Mouse (Mus musculus) yolk sac, embryonic 10.5 days (tissue): Measurements from ENCODE around the gene Bcar3.
A peak's percentile ranks its signal among the peaks of the same experiment; 100 is the strongest.
"Not testable (repeated sequence)": the region's sequence is repeated elsewhere in the genome, so short reads cannot be mapped to it uniquely, and the experiment has no call there.

Experiments
- DNase-seq: peaks from one replicate; pipeline ENCODE4 v3.0.0-alpha.2; 2017; ENCODE audit warnings: low spot score

Gene Bcar3

DNA sequence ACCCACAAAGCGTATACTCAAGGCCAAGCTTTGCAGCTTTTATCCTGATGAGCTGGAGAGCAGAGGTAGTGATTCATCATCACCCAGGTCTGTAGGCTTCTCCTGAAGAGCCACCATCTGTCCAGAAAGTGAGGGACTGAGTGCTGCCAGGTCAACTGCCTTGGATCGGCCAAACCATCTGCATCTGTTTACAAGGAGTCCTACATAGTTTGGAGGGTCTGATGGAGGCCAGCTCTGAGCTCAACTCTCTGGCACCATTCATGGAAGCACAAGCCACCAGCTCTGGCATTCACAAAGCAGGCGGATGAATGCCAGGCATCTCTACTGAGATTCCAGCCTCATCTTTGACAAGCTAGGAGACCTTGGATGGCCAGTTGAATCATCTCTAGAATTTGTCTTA is 87.7 kb downstream of the Bcar3 start:
- DNase-seq: no peak

DNA sequence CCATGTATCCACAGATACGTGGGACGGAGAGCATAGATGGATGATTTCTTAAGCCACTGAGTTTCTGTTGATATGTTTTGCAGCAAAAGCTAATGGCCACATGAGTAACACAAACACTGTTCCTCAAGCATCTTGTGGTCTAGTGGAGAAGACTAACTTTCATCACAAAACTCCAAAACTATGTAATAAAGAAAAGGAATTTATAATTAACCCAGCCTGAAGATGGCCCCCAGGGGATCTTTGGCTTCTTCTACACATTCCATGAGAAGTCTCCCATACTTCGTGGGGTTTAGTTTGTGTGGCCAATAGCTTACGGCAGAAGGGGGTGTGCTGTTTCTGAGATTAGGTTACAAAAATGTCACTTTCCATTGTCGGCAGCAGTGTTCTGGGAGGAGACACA is 92.5 kb downstream of the Bcar3 start:
- no peak for DNase-seq

DNA sequence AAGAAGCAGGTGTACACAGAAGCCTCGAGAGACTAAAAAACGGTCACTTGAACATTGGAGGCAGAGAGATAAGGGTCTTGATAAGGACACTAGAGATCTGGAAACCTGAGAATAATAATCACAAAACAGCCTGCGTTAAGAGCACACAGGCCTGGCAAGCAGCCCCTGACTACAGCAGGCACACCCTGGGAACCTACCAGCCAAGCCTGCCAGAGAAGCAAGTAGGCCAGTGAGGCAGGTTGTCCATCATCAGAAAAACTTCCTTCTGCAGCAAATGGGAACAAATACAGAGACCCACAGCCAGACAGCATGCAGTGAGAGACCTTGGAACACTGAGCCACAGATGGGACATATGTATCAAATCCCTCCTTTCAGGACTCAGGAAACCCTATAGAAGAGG is 93.8 kb downstream of the Bcar3 start:
- no peak for DNase-seq

DNA sequence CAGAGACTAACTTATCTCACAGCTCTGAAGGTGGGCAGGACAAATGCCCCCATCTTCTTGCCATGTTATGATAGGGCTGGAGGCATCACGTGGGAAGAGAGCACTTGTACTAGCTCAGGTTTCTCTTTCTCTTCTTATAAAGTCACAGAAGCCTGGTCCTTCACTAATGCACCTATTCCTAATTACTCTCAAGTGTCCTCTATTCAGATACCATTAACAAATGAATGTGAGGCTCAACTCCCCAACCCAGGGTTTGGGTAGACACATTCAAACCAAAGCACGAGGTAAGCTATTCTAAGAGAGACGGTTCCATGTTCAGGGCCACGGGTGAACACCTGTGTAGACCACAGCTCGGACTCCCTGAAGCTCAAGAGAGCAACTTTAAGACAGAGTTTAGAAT is 96.0 kb downstream of the Bcar3 start:
- DNase-seq: no peak

DNA sequence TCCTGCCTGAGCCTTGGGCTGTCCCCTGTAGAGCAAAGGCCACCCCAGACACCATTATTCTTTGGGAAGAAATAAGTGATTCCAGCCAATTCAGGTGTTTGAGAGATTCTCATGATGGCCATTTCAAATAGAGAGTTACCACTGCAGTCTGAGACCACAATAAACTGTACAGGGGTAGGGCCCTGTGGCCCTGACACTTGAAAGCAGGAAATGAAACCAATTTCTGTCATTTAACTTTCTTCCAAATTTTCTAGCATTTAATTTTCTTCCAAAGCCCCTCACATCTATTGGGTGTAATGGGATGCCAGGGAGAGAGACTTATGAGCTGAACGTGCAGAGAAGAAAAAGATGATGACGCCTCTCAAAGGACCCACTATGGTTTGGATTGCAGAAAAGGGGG is 97.2 kb downstream of the Bcar3 start:
- no peak for DNase-seq

DNA sequence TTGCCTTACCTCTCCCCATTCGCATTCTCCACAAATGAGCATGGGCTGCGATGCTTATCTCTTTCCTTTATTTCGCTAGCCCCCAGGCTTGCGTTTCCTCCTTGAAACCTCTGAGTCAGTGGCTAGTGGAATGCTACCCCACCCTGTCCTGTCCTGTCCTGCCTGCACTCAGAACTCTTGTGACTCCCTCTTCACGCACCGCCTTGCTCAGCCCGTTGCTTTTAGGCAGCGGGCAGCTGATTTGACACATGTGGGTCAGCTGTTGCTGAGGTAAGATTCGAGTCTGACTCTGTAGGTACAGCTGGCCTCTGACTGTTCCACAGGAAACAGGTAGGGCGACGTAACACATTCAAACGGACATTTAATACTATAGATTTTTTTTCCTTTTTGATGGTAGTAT is 97.9 kb downstream of the Bcar3 start:
- DNase-seq: no peak

DNA sequence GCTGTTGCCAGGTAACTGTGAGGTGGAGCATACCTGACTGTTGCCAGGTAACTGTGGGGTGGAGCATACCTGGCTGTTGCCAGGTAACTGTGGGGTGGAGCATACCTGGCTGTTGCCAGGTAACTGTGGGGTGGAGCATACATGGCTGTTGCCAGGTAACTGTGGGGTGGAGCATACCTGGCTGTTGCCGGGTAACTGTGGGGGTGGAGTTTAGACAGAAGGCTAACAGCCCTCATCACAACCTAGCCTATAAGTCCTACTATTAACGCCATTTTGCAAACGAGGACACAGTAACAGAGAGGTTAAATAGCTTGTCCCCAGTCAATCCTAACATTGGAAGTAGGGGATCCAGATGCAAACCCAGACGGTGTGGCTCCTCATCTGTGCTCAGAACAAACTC is 99.5 kb downstream of the Bcar3 start:
- not testable (repeated sequence) for DNase-seq

DNA sequence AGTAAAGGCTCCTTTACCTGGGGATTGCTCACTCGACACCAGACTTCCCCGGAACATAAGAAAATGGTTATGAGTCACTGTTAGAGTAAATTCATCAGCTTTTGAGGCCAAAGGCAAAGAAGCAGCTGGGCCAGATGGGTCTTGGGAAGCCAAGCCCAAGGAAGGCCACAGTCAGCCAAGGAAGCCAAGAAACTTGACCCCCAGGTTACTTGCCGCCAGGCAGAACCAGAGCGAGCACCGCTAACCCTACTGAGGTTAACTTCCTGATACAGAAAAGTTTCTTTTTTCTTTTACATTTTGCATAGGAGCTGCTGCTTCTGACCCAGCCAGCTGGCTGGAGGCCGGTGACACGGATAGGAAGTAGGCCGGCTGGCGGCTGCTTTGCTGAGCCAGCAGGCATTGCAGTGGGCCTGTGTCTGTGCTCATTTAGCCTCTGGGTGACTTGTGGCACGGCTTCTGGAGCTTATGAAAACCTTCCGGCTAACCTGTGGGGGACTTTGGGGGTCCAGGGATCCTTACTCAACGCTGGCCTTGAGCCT is 100.0 kb downstream of the Bcar3 start:
- DNase-seq: no peak

DNA sequence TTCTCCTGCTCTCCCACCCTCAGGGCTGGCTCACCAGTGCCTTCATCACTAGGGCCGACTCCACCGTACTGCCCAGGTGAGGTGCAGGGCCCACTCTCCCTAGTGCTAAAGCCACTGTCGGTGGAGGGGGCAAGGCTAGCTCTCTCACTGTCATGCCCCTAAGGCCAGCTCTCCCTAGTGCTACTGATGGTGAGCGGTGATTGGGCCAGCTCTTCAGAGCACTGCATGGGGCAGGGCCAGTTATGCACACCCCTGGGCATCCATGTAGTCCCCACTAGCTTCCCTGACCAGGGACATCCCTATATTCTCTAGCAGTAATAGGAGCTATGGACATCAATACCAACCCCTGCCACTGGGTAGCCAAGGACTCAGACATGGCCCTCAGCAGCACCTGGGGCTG is 103.0 kb downstream of the Bcar3 start:
- no peak for DNase-seq

DNA sequence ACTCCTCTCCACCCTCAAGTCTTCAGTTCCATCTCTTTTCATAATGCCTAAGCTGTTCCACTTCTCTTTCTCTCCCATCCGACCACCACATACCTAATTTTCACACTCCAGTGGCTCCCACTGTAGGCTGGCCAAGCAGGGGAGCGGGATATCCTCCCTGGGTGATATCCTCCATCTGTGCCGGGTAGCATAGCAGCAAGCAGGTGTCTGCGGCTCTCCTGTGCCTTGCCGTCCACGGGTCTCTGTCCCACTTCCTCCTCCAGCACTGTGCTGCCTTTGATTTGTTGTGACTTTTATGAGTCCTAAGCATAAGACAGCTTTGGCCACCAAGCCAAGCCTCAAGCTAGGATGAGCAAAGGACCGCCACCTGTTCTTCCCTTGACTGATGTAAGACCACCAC is 103.5 kb downstream of the Bcar3 start:
- no peak for DNase-seq

DNA sequence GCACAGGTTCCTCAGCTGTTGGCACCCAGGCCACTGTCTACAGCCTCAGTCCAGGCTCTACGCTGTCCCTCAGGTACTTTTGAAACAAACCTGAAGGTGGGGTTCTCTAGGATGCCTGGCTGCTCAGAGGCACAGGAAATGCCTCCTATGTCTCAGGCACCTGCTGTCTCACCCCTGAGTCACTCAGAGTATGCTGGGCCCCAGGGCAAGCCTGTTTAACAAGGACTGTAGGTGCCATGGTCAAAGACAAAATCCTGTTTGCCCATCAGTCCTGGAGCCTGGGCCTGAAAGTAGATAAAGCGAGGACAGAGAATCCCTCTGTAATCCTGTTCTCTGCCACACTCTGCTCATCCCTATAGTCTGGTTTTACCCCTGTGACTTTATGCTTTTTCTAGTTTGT is 107.1 kb downstream of the Bcar3 start:
- no peak for DNase-seq

DNA sequence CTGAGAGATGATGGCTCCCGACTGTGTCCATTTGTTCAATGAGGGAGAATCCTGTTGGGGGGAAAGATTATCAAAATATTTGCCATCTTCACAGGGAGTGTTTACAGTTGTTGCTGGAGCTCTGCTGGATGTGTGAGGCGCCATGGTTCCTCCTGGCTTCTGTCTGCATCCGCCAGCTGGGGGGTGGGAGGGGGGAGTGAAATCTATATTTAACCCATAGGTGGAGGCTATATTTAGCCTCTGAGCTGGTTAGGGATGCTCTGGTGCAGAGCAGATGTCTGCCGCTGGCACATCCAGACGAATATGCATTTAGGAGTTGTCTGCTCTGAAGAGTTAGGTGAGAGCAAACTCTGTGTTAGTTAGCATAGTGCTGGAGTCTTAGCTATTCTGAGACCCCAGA is 108.2 kb downstream of the Bcar3 start:
- peak; percentile 55 for DNase-seq

DNA sequence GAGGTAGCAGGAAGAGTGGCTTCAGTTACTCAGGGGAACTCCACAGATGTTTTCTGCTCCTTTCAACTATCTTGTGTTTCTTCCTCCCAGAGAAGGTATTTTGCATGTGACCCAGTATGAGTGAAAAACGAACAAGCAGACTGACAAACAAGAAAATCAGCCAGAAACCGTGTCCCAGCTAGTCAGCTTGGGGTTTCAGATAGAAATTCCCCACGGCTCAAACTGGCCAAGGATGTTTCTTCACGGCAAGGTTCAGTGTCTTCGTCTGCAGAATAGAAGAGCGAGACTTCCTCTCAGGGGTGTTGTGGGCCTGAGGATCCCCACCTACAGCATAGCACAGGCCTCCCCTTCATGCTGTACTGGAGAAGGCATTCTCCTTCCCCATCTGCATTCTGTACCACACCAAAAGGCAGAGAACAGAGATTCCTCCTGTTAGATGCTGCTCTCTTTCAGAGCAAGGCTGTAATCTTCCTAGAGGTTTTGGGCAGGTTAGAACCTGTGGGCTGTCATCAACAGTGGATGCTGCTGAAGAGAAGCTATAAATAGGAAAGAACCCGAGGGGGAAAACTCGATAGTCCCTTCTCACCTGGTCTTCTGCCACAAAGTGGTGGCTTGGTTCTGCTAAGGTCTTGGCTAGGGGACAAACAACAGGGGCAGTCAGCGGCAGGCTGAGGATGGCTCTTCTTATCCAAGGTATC is 110.1 kb downstream of the Bcar3 start:
- no peak for DNase-seq

DNA sequence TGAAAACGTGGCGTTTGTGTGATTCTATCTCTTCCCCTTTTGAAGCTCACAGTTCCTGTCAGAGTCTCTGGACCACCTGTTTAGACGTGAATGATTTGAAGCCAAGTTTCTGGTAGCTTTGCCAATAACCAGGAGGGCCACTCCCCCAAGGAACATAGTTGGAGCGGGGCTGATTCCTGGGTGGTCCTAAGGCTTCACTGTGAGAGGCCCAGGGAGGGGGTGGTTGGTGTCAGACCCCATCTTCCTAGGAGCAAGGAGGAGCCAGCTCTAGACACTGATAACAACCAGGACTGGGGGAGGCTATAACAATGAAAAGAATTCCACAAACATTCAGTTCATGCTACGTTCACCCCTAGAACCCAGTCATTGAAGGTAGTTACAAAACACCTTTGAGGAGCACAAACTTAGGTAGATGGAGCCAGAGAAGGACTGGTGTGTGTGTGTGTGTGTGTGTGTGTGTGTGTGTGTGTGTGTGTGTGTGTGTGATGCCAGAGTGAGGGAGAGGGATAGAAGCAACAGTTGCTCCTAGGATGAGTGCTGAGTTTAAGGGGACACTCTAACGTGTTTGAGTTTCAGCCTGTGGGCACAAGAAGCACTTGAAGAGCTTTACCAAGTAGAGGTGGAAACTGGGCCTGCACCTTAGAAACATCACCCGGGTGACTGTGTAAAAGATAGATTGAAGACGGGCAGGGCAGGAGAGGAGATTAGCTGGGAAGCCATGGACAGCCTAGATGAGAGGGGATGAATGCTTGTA is 111.4 kb downstream of the Bcar3 start:
- no peak for DNase-seq

DNA sequence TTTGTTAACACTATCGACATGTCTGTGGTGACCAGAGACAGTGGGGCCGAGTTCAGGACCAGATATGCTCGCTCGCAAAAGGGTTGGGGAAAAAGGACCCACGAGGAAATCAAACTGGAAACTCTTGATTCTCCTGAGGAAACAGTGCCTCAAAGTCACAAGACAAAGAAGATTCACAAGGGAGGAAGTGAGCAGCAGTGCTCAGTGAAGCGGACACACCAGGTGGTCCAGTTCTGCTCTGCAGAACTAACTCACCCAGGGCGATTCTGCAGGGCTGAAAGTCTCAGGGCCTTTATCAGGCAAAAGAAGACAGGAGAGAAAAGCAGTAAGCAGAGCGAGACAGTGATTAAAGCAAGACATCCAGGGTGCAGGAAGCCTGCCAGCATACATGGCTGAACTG is 112.5 kb downstream of the Bcar3 start:
- no peak for DNase-seq

DNA sequence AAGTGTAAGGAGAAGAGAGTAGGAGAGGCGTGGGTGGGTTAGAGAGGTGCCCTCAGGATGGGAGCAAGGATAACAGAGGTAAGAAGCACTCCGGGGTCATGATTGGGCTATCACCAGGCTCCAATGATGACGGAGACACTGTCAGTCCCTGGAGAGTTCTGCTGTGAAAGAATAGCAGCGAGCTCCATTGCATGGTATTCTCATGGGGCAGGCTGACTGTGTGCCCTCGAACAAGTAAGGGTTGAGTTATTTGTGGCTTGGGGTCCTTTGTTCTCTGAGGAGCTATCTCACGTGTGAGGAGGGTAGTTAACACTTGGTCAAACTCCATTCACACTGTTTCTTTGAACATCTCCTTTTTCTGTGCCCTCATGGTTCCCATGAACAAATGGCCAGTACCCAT is 113.8 kb downstream of the Bcar3 start:
- DNase-seq: no peak

DNA sequence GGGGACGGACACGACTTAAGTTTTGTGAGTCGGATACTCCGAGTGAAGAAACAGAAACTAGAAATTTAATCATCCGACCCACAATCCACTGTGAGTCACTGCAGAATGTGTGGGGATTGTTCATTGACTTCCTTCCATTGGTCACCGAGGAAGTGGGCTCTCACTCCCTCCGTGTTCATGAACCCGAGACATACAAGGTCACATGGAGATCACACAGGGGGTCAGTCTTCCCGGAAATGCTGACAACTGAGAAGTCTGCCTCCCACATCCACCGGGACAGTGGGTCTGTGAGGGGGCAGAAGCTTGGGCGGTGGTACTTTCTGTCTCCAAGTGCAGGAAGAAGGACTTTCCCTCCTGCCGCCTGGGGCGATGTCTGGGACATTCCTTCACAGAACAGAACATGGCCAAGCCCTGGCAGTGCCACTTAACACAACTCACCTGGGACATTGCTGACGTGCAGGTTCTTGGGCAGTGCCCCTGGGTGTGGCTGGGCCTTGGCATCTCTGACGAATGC is 114.9 kb downstream of the Bcar3 start:
- no peak for DNase-seq

DNA sequence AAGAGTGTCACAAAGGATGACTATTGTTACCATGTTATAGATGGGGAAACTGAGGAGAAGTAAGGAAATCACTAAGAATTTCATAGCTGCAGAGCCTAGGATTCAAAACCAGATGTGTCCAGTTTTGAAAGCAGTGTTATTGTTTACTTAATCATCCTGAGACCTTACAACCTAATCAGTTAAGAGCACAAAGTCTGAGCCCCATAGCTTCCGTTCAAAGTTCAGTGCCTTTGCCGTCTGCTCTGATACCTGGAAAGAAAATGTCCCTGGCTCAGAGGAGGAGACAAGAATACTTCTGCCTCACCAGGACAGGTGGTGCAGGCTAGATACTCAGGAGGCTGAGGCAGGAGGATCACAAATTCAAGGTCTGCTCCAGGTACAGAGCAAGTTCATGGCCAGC is 117.7 kb downstream of the Bcar3 start:
- DNase-seq: peak; percentile 61

DNA sequence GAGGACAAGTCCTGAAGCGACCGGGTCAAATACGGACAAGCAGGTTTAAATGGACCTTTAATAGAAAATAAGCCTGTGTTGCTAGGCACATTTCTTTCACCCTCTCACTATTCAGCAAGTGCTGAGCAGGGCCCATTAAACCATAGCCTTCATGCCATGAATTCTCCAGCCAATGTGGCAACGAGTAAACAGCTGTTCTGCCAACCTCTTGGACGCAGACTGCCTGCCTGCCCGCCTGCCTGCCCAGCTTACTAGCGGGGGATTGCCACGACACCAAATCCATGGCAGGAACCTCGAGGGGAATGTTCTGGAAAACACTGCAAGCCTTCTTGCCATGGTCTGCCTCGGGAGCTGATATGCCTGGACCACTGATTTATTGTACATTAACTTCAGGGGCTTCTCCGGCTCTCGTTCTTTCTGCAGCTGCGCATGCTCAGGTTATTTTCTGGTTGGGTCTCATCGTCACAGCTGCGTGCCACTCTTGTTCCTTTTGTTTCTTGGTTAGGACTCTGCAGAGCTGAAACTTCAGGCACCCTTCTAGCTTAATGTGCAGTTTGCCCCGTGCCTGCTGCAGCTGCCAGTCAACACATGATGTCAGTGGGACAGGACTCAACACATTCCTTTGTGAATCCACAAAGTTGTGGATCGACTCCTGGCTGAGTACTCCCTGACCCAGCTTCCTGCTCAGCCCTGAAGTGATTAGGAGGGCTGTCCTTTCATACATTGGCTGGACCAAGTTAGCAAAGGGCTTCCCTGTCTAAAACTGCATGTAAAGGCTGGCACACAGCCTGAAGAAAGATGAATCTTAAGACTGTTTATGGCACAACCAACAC is 120.0 kb downstream of the Bcar3 start:
- no peak for DNase-seq

DNA sequence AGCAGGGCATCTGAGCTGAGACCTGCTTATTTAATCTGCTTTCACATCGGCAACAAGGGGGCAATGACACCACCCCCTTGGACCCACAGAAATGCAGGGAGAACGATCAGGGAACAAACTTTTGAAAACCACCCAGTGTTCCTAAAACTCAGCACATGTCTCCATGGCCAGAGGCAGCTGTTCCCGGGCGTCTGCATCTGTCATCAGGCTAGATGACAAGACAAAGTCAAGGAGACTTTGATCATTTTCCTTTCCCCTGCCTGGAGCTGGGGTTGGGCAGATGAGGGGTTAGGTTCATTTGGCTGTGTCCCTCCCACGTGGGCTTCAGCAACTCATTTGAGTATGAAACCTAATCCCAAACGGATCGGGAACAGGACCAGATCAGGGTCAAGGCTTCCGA is 120.9 kb downstream of the Bcar3 start:
- no peak for DNase-seq

DNA sequence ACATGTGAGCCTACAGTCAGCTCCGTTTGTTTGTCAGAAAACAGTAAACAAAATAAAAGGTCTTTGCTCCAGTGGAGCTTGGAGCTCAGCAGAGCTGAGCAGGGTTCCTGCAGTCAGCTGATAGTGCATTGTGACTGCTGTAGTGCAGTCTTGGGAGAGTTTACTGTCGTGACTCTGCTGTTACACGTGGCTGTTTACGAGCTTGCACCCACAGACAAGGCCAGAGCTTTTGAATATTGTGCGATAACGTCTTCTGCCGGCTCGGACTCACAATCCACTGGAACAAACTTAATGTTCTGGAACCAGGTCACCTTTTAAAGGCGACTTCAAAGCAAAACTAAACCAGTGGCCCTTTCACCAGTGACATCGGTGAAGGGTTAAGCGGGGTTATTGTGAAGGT is 123.5 kb downstream of the Bcar3 start:
- DNase-seq: no peak

DNA sequence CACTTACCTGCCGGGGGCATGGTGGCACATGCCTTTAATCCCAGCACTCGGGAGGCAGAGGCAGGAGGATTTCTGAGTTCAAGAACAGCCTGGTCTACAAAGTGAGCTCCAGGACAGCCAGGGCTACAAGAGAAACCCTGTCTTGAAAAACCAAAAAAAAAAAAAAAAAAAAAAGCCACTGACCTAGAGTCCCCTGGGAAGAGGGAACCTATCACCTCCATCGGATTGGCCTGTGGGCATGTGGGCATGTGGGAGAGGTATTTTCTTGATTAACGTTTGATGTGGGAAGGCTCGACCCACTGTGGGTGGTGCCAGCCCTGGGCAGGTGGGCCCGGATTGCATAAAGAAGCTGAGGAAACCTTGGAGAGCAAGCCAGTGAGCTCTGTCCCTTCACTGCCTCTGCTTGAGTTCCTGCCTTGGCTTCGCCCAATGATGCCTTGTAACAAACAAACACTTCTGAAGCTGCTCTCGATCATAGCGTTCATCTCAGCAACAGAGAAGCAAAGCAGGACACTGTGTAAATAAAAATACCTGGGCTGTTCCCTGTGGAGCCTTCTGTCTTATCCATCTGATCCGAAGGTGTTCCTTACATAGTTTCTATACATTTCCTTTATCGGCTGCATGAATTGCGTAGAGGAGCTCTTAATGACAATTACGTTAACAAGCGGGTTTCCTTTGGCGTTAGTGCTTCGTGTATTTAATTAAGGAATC is 124.8 kb downstream of the Bcar3 start:
- no peak for DNase-seq
